Mouse (Mus musculus) hindbrain, embryonic 16.5 days (tissue): ENCODE measurements around the gene Dcst2. TPM values are rescaled to one million over a fixed set of nuclear protein-coding genes. Genes with fewer than 3 reads are reported as not detected.

ENCODE experiments used
- ATAC-seq: fragments of 200-750 bp; cut with Nextera tagmentation; 2 replicates; pipeline ENCODE4 v1.8.0; 2017; ENCODE audit warnings: moderate TSS enrichment, moderate library complexity
- H3K27ac ChIP-seq: fragments of 300-500 bp; sonication (generic); 2 replicates; pipeline ENCODE4 v1.5.1; 2014; ENCODE audit warnings: low read depth, mild to moderate bottlenecking, control low read depth, low read length, moderate library complexity
- H3K27me3 ChIP-seq: fragments of 300-500 bp; sonication (generic); replicated peaks from 2 replicates; pipeline ENCODE4 v1.6.1; 2014; ENCODE audit warnings: low read length; ENCODE audit not compliant: control insufficient read depth, insufficient read depth
- H3K36me3 ChIP-seq: fragments of 300-500 bp; sonication (generic); 2 replicates; pipeline ENCODE4 v1.6.1; 2014; ENCODE audit warnings: mild to moderate bottlenecking, low read length, moderate library complexity, mixed read lengths; ENCODE audit not compliant: control insufficient read depth, insufficient read depth
- H3K4me1 ChIP-seq: fragments of 300-500 bp; sonication (generic); 2 replicates; pipeline ENCODE4 v1.6.1; 2014; ENCODE audit warnings: low read depth, low read length; ENCODE audit not compliant: control insufficient read depth, insufficient read depth
- H3K4me2 ChIP-seq: fragments of 300-500 bp; sonication (generic); 2 replicates; pipeline ENCODE4 v1.6.1; 2014; ENCODE audit warnings: mild to moderate bottlenecking, low read length, control low read depth, moderate library complexity
- H3K4me3 ChIP-seq: fragments of 300-500 bp; sonication (generic); 2 replicates; pipeline ENCODE4 v1.5.1; 2014; ENCODE audit warnings: mild to moderate bottlenecking, low read length, control low read depth, moderate library complexity
- H3K9ac ChIP-seq: fragments of 300-500 bp; sonication (generic); 2 replicates; pipeline ENCODE4 v1.6.1; 2014; ENCODE audit warnings: low read depth, mild to moderate bottlenecking, control low read depth, low read length, moderate library complexity
- H3K9me3 ChIP-seq: fragments of 300-500 bp; sonication (generic); 2 replicates; pipeline ENCODE4 v1.6.1; 2014; ENCODE audit warnings: mild to moderate bottlenecking, low read length, moderate library complexity; ENCODE audit not compliant: control insufficient read depth
- WGBS: fragments of 180-500 bp; shearing (Covaris S2); extraction: QIAGEN DNeasy Blood & Tissue Kit; methylation state at CpG from one replicate; pipeline ENCODE4 v1.1.7; 2014; 5-methylcytosine and 5-hydroxymethylcytosine counted together
- polyA plus RNA-seq: library from polyadenylated mRNA; unstranded; fragments of >200 nt; fragmentation: Nextera tagmentation; extraction: Ambion mirVana; gene quantifications from 2 replicates; pipeline ENCODE4 v1.2.1, GENCODE M21; 2015

The Dcst2 gene
- polyA plus RNA-seq, 1 experiment from 2014 or later = 0.10 TPM

DNA sequence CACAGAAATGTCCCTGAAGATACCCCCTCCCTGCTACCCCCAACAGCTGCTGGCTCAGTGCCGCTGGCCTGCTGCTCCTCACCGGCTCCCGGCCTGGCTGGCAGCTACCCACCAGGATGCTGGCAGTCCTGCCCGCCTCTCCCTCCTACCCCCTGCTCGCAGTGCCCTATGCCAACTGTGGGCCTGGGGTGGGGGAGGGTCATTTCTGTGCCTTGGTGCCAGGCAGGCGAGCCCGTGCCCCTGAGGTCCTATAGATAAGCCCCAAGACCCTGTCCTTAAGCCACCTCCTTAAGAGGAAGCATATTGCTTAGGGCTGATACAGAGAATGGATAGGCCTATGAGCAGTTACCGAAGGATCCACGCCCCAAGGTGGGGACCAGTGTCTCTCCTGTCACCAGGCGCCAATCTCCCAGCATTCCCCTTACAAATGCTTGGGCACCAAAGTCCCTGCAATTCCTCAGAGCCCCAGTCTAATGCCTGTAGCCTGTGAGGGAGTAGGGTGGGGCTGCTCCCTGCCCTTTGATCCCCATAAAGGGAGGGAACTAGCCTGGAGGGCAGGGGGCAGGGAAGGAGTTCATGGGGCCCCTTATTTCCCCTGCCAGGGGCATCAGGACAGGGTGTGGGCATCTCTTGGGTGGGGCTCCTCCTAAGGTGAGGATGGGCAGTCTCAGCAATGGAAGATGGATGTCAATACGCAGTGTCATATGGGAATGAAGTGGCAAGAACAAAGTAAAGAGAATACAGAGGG, 26.5 kb downstream of the Dcst2 start:
- Histone ChIP-seq H3K36me3 (no peaks in the 10 kb centered on the region), H3K9ac (0 out of 2 replicates have a peak overlapping the region, but pooled peaks have one; percentile 37), H3K4me2 (no peak overlapping the region), H3K27ac (no peak overlapping the region), H3K4me3 (no peak overlapping the region), H3K9me3 (no peaks in the 10 kb centered on the region), H3K27me3 (no peaks in the 10 kb centered on the region), H3K4me1 (peaks cover 27% of the 10 kb centered on the region)
- WGBS = 51% methylated on average over 11 of the region's 11 CpGs
- ATAC-seq = peak; percentile 40

DNA sequence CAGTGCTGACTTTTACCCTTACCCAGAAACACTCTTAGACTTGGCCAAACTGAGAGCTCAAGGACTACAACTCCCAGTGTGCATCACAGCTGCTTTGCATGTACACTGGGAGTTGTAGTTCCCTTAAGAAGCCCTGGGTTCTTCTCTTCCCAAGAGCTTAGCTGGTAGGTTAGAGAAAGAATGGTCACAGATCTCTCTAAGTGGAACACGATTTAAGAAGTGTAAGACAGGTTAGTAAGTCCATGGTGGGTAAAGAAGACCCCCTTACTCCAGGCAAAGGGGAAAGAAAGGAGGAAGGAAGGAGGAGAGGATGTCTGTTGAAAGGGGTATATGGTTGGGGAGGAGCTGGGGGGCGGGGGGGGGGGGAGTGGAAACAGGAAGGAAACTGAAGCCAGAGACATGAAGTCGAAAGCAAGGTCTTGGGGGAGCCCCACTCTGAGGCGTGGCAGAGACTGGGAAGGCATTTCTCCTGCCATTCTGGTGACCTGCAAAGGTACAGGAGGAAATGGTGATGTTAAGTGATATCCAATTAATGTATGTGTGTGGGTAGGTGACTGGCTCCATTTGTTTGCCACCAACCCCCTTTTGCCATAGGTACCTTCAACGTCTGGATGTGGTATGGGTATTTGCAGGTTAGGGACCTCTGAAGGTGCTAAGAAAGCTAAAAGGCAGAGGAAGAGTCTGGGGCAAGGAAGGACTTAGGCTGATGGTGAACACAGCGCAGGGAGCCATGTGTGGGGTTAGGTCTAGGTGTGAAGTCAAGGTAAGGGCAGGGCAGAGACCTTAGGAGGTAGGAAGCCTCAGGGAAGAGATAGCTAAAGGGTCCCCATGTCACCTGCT, 27.3 kb downstream of the Dcst2 start:
- H3K36me3 ChIP-seq = no peaks in the 10 kb centered on the region
- H3K4me1 ChIP-seq = peaks cover 30% of the 10 kb centered on the region
- H3K27me3 ChIP-seq = no peaks in the 10 kb centered on the region
- ATAC-seq = peak; percentile 29; the same call in 1 of the 2 replicates
- no peaks in the 10 kb centered on the region for H3K9me3 ChIP-seq
- 71% methylated on average over 5 of the region's 6 CpGs for WGBS
- no peak overlapping the region for H3K4me3 ChIP-seq
- H3K27ac ChIP-seq = no peak overlapping the region
- no peak overlapping the region for H3K4me2 ChIP-seq
- H3K9ac ChIP-seq = no peak overlapping the region

DNA sequence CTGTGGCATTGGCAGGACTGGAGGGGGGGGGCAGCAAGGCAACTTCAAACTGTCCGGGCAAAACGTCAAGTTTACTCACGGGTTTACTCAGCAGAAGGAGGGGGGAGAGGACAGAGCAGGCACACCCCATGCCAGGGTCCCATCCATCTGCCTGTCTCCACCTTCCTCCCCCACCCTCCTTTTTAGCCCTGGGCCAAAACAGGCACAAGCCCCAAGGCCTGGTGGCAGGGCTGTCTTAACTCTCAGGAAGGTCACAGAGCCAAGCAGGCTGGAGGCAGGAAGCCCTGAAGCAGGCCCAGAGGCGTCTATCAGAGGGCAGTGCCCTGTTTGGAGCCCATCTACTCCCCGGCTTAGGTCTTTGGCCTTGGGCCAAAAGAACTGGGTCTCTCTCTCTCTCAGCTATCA, 28.3 kb downstream of the Dcst2 start:
- Histone ChIP-seq H3K9ac (no peak overlapping the region), H3K9me3 (no peaks in the 10 kb centered on the region), H3K4me2 (no peak overlapping the region), H3K27ac (no peak overlapping the region), H3K4me1 (peaks cover 39% of the 10 kb centered on the region), H3K4me3 (no peak overlapping the region), H3K36me3 (no peaks in the 10 kb centered on the region), H3K27me3 (peaks cover 3% of the 10 kb centered on the region)
- no peak for ATAC-seq
- WGBS = 53% methylated on average over 5 of the region's 5 CpGs

DNA sequence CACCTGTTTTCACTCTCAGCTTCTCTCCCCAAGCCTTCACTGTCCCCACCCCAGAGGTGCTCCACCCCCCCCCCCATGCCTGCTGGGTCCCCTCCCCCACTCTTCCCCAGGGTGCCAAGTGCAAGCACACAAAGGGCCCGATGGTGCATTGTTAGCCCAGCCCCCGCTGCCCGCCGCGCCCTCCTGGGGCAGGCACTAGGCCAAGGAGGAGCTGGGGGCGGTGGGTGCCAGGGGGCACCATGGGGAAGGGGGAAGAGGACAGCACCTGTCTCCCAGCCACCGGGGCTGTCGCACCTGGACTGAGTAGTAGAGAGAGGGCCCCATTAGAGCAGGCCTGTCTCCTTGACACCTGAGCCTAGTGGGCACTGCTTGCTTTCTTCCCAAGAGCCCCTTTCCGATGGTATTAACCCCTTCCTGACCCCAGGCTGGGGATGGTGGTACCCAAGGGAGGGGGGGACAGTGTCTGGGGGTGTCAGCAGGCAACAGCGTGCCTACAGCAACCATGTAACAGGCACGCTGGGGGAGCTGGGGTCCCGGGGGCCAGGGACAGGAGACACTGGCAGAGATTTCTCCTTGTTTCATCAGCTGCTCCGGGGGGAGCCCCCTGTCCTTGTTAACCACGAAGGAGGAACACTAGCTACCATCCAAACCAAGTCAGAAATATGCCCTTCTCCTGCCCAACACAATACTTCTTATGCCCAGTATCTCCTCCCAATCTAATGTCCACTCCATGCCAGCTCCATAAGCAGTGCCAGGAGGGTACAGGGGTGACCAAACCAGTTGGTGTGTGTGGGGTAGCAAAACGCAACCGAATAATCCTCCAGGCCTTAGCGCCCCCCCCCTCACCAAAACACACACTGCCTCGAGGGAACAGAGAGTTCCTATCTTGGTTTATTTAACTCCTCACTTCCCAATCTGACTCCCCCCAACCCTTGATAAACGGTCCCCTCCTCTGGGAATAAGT, 29.2 kb downstream of the Dcst2 start:
- ATAC-seq = no peak
- Histone ChIP-seq H3K9ac (peak overlapping the region; percentile 53), H3K4me2 (peak overlapping the region; percentile 74), H3K9me3 (no peaks in the 10 kb centered on the region), H3K4me3 (peak overlapping the region; percentile 45), H3K36me3 (no peaks in the 10 kb centered on the region), H3K27me3 (peaks cover 12% of the 10 kb centered on the region), H3K4me1 (peaks cover 47% of the 10 kb centered on the region), H3K27ac (no peak overlapping the region)
- WGBS = 17% methylated on average over 19 of the region's 19 CpGs

DNA sequence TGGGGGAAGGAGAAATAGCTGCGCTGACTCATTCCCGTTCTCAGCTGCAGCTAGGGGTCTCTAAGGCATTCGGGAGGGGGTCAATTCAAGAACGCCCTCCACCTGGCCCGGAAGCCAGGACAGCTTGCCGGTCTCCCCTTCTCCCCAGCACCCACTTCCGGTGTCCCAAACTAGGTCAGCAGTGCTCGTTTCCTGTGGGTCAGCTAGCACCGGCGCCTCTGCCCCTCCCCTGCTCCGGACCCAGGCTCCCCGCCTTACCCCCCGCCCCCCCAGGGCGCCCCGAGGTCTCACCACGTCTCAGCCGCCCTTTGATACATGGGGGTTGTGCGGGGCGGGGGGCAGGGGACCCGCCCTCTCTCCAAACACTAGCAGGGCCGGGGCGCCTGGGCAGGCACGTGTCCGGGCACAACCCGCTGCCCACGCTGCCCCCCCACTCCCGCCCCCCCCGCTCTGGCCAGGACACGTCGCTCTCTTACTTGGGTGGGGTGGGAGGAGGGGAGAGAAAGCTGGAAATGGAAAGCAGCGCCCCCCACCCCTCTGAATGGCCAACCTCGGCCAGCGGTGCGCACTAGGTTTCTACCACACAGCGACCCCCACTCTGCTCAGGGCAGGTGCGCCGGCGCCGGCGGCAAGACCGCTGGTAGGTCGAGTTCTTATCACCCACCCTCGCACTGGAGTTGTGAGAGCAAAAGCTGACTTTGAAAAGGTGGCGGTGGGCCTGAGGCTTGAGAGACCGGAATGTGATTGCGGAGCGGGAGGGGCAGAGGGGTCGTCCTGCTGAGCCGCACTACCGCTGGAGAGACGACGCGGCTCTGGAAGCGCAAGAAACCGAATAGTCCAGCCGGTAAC, 30.1 kb downstream of the Dcst2 start:
- Histone ChIP-seq H3K4me3 (peak overlapping the region; percentile 45), H3K9me3 (no peaks in the 10 kb centered on the region), H3K4me1 (peaks cover 55% of the 10 kb centered on the region), H3K27me3 (peaks cover 16% of the 10 kb centered on the region), H3K4me2 (peak overlapping the region; percentile 74), H3K9ac (peak overlapping the region; percentile 53), H3K27ac (no peak overlapping the region; the same call in 1 of the 2 replicates), H3K36me3 (no peaks in the 10 kb centered on the region)
- 0% methylated on average over 53 of the region's 56 CpGs for WGBS
- no peak for ATAC-seq

DNA sequence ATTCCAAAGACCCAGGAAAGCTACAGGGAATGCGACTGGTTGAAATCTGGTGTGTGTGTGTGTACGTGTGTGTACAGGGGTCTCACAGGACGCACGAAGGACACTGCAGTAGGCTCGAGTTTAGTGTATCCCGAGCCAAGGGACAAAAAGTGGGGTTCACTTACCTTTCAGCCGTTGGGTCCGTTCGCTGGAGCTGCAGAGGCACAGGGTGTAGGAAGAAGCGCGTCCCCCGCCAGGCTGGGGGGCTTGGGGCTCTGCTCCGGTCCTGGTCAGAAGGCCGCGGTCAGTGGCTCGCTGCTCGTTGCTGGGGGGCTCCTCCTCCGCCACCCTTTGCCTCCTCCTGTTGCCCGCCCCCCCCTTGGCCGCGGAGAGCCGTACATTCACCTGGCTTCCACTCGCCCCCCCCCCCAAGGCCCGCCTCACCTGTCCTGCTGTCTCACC, 31.1 kb downstream of the Dcst2 start:
- Histone ChIP-seq H3K4me1 (peaks cover 52% of the 10 kb centered on the region), H3K4me3 (peak overlapping the region; percentile 45), H3K27ac (no peak overlapping the region), H3K9ac (peak overlapping the region; percentile 49), H3K36me3 (no peaks in the 10 kb centered on the region), H3K9me3 (no peaks in the 10 kb centered on the region), H3K27me3 (peaks cover 16% of the 10 kb centered on the region), H3K4me2 (peak overlapping the region; percentile 74)
- under 1% methylated on average over 22 of the region's 24 CpGs for WGBS
- no peak for ATAC-seq

DNA sequence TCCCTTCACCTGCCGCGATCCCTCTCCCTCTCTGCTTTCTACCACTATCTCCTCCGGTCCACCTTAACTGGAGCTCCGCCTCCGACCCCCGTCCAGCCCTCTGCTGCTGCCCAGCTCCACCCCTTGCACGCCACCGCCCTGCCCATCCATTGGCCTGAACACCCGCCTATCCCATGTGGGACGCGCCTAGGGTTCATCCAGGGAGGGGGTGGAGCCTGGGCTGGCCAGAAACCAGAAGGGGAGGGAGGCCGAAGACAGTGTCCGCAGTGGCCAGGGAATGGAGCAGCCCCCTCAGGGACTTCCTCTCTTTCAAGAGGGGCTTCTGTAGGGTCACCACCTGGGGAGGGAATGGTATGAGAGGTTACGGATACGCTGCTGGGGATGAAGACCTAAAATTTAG, 31.8 kb downstream of the Dcst2 start:
- ATAC-seq = peak; percentile 93
- Histone ChIP-seq H3K36me3 (no peaks in the 10 kb centered on the region), H3K9ac (peak overlapping the region; percentile 53), H3K4me3 (peak overlapping the region; percentile 45), H3K4me1 (peaks cover 52% of the 10 kb centered on the region), H3K27me3 (peaks cover 16% of the 10 kb centered on the region), H3K9me3 (no peaks in the 10 kb centered on the region), H3K4me2 (peak overlapping the region; percentile 74), H3K27ac (peak overlapping the region; percentile 79)
- under 1% methylated on average over 15 of the region's 15 CpGs for WGBS
